Mouse (Mus musculus) brain, adult 2 months (tissue): ENCODE results near the gene BC025446.
"Not testable (repeated sequence)": the region's sequence is repeated elsewhere in the genome, so short reads cannot be mapped to it uniquely, and the experiment has no call there.

Experiments used
- DNase-seq: peaks from one replicate; pipeline ENCODE4 v3.0.0; 2011; ENCODE audit warnings: low read depth, low spot score

Gene BC025446

DNA sequence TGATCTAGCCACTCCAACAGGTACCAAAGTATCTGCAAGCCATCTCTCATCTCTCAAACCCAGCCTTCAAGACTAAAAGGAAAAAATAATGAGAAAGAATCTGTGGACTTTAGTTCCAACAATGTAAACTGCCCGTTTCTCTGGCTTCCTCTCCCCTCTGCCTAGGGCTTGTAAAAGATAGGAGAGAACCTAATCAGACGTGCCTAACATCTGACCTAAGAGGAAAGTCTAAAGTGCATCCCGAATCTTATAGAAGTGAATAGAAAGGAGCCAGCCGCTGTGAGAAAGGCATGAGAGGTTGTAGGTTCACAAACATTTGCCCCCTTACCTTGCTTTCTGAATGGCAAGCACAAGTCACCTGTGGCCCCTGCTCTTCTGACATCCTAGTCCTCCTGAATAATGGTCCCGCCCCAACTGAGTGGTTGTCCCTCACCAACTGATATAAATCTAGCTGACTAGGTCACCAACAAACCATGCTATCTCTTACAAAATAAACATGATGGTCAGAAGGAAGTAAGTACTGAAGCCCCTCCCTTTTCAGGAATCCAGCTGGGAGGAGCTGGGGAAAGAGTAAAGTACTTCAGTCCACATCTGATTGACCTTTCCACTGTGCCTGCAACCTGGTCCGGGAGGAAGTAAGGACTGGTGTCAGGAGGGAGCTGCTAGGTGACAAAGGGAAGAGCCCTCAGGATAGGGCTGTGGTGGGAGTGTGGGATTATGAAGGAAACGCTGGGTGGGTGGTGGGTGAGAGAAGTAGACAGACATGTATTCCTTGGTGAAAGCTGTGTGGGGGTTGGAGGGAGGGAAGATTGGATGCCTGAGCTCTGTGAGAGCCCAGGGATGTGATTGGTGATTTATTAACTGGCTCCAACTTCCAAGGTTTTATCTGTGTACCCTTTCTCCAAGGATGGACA is at the start of gene BC025446:
TSS of gene BC025446 (plus strand) at position 599 of the 914 bp plus-strand sequence.
- no peak for DNase-seq

DNA sequence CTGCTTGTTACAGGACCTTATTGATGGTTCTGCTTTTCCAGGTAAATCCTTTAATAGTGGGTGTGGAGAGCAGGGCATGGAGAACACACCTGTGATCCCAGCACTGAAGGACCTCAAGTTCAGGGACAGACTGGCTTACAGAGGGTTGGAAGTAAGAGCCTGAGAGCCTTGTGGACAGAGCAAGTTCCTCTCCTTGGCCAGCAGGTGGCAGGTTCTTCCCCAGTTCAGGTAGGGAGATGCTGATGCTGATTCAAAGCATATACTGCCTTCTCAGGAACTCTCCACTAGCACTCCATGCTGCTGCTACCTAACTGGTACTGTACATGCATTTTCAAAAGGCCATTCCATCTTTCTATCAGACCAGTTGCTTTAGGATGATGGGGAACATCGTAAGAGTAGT is 40.7 kb upstream of the BC025446 start:
- peak; percentile 75 for DNase-seq

DNA sequence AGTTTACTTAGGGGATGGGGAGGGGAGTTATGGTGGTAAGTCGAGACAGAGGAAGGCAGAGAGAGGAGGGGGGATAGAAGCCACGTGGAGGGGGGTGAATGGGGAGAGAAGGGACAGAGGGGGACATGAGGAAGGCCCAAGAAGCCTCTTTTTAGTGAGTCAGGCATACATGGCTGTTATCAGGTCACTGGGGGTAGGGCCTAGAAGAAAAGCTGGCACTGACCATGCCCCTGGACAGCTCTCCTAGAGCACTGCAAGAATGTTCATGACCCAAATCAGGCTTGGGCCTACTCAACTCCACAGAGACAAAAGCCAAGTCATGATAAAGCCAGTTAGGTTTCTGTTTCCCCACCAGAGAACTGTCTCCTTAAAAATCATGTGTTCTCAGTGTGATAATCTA is 29.9 kb upstream of the BC025446 start:
- DNase-seq: no peak

DNA sequence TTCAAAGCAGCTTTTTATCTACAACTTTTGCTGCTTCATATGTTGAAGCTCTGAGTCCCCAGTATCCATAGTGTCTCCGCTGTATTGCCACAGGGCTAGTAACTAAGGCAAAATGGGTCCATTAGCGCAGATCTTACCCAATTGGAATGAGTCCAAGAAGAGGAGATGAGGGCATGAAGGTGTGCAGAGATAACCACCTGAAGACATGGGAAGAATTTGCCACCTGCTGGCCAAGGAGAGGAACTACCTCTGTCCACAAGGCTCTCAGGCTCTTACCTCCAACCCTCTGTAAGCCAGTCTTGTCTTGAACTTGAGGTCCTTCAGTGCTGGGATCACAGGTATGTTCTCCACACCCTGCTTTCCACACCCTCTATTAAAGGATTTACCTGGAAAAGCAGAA is 27.1 kb upstream of the BC025446 start:
- DNase-seq: peak; percentile 49

DNA sequence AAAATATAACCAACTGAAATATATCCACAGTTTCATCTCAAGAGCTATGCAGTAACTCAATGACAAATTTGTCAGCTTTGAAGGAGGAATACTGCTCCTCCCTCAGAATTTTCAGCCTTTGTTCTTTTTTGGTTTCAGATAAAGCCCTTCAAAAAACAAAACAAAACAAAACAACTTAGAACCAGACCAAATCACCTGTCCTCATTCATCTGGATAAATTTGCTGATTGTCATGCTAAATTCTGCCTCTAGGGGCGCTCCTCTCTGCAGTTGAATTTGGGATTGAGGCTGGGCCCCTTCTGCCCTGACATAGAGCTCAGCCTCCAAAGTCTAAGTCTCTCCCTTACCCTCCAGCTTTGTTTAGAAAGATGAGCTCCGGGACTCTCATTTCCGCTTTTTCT is 25.6 kb upstream of the BC025446 start:
- not testable (repeated sequence) for DNase-seq

DNA sequence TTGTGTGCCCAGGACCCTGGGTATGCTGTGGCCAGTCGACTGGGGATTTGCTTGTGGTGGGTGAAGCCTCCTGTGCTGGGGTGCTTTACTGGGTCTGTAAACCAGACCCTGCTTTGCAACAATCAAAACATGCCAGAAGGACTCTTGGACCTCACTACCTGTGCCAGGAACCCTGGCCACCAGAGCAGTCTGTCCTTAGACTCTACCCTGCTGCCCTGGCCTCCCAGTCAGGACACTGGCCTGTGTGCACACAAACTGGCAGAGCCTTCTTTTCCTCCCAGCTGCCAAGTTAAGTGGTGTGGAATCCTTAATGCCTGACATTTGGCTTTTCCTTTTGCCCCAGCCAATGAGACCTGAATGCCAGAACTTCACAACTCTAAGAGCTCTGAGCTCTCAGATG is 655 bp downstream of the BC025446 start:
- no peak for DNase-seq

DNA sequence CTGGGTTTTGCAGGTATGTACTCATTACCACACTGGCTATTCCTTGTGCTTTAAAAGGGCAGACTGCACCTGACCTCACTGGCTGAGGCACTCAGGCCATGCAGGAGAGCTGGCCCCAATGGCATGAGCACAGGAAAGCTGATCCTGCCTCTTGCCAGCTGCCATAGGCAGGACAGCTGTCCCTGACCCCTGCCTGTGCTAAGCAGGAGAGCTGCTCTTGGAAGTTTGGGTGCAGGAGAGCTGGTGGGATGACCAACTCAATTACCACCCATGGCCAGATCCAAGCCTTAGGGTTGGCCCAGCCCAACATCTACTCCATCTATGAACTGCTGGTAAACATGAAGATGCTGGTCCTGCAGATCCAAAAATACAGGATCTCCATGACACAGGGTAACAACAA is 5.8 kb downstream of the BC025446 start:
- no peak for DNase-seq

DNA sequence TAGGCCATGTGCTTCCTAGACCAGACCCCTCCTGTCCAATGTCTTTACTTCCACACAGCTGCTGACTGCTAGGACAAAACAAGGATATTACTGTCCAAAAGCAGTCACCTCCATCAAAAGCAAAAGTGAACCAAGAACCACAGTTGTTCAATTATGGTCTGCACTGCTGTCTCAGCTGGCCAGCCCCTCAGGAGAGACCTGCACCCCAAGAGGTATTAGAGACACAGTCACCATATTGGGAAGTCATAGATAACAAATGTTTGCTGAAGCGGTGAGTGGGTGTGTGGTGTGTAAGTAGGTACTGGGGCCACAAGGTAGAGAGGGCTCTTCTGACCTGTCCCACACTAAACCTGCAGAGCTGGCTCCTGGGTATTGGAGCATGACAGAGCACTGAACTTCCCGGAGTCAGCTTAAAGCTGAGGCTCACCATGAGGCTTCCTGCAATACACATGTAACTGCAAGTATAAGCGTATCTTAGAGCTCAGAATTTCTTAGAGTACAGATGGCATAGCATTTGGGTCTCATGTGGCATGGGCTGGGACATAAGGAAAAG is 21.6 kb downstream of the BC025446 start:
- DNase-seq: no peak

DNA sequence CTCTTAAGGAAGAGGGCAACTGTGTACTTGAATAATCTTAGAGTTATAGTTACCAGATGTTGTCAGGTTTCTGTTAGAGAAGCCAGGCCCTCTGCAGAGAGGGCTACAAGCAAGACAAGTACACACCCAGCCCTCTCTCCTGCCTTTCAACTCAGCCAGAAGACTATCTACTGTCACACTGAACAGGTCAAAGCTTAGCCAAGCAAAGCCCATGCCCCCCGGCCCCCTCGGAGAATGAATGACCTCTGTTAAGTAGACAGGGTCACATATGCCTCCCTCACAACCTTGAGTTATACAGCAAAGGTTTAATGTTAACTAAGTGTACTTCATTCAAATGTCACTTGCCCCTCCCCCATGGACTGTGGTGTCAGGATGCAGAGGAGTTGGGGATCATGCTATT is 24.4 kb downstream of the BC025446 start:
- DNase-seq: no peak

DNA sequence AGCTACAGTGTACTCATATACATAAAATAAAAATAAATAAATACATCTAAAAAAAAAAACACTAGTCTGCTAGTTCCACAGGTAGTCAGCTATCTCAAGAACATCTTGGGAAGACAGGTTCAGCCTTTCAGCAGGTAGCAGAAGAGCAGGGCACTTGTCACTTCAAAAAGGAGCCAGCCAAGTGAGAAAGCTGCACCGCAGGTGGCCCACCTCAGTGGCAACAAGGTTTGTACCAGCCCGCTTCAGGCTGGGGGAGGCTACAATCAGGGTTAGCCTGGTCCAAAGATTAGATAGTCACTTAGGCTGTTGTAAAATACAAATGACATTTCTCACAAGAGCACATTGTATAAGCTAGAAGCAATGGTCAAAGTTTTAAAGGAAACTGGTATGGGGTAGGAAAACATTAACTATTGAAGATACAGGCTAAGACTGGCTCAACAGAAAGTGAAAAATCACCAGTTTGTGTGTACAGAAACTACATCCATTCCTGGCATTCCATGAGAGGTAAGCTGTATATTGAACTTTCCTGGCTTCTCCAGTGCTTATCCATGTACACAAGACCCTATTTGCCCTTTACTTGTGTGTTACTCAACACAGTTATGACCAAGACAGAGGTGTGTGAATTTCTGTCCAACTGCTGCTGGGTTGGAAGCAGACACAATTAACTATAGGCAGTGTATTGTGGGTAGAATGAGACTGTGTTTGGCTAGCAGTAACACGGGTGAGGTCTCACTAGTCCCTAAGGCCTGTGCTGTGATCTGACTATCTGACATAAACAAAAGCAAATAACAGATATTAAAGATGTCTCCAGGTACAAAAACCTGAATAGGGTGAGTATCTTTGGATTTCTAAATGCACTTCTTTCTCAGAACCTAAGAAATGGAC is 26.8 kb downstream of the BC025446 start:
- no peak for DNase-seq

DNA sequence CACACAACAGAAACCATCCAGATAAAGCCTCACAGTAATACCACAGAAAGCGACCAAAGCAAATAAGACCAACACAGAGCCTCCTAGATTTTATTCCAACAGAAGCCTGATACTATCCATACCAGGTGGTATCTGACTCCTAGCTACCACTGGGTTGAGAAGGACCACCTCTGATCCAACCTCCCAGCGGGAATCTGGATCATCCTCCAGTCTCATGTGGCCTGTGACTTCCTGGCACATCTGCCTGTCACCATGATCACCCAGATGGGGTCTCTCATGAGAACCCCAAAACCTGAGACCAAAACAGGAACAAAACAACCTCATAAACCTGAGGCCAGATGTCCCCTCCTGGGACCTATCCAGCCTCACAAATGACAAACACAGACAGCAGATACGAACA is 38.5 kb downstream of the BC025446 start:
- no peak for DNase-seq

DNA sequence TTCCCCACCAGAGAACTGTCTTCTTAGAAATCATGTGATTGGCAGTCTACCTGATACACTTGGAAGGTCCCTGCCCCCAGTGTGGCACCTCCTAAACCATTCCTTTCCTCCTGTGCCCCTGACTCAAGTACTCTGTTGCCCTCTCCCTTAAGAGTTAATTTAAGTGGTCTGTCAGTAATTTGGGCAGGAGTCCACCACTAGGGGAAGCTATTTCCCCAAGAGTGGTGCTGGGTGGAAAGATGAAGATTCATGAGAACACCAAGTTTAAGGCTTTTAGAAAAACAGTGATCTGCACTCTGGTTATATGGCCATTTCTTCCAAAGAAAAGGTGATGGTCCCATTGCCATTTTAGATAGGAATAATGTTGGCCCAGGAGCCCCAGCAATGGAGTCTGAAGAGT is 49.7 kb downstream of the BC025446 start:
- DNase-seq: no peak

DNA sequence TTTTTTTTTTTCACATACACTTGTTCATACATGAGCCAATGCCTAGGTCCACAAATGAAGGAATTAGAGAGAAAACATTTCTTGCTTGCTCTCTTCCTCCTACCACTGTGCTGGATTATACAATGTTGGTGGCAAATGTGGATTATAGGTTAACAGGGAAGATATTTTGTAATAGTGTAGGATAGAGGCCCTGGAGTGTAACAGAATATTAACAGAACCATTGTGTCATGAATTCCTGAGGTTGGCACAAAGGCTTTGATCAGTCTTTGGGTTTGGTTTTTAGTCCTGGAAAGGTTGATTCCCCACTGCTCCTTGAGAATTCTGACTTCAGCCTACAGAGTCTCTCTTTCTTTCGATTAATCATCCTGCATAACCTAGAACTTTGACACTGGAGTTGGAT is 50.5 kb downstream of the BC025446 start:
- no peak for DNase-seq

DNA sequence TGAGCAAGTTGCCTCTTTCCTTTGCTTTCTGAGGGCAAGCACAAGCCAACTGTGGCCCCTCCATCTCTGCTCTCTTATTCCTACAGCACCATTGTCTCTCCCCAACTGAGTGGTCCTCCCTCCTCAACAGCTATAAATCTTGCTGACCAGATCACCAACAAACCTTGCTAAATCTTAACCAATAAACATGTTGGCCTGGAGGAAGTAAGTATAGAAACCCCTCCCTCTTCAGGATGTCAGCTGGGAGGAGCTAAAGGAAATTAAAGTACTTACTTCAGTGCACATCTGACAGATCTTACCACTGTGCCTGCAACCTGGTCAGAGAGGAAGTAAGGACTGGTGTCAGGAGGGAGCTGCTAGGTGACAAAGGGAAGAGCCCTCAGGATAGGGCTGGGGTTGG is 51.9 kb downstream of the BC025446 start, which contains the start of gene Ly6f:
TSS of gene Ly6f (plus strand) at position 301 of the 400 bp plus-strand sequence.
- DNase-seq: no peak

DNA sequence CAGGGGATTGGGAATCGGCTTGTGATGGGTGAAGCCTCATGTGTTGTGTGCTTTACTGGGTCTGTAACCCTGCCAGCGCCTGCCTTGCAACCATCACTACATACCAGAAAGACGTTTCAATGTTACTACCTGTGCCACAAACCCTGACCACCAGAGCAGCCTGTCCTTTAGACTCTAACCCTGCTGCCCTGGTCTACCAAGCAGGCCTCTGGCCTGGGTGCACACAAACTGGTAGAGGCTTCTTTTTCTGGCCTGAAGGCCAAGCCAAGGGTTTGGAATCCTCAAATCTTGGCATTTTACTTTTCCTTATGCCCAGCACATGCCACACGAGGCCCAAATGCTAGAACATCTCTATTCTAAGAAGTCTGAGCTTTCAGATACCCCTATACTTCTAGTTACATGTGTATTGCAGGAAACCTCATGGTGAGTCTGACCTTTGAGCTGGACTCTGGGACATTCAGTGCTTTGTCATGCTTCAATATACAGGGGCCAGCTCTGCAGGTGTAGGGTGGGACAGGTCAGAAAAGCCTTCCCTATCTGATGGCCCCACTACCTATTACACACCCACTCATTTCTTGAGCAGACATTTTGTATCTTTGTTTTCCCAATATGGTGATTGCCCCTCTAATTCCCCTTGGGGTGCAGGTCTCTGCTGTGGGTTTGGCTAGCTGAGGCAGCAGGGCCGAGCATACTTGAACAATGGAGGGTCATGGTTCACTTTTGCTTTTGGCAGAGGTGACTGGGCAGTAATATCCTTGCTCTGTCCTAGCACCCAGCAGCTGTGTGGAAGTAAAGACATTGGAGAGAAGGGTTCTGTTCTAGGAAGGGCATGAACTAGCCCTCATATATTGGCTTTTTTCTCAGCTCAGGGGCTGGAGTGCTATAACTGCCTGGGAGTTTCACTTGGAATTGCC is 53.0 kb downstream of the BC025446 start:
- no peak for DNase-seq

DNA sequence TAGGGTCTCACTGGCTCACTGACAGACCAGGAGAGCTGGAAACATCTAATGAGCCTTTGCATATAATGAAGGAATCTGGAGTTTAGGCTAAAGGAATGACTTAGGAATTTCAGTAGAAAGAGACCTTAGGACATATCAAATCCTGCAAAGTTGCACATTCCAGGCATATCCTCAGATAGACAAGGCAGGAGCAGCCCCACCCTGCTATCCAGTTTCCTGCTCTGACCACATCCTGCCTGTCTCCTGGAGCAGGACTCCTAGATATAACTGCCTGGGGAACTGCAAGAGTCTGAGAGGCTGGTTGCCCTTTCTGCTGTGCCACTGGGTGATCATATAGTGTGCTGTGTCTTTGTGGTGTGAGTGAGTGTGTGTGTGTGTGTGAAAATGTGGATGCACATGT is 54.0 kb downstream of the BC025446 start:
- DNase-seq: no peak

DNA sequence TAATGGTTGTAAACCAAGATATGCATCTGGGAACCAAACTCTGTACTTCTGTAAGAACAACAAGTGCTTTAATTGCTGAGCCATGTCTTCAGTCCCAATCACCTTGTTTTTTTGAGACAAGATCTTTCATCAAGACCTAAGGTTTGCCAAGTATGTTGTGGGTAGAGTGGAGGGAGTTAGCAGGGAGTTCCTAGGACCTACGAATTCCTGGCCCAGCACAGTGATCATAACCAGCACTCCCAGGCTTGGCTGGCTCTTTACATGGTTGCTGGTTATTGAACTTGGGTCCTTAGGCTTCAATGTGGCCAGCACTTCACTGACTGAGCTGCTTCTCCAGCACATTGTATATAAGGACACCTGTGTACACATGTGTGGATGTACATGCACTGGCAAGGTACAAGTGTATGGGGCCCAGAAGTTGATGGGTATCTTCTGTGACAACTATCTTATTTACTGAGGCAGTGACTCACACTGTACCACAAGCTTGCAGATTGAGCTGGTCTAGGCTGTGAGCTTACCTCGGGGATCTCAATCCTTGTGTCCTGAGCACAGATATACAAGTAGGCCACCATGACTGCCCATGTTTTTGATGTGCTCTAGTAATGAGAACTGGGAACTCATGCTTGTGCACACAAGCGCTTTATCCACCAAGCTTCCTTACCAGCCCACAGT is 54.7 kb downstream of the BC025446 start:
- no peak for DNase-seq

DNA sequence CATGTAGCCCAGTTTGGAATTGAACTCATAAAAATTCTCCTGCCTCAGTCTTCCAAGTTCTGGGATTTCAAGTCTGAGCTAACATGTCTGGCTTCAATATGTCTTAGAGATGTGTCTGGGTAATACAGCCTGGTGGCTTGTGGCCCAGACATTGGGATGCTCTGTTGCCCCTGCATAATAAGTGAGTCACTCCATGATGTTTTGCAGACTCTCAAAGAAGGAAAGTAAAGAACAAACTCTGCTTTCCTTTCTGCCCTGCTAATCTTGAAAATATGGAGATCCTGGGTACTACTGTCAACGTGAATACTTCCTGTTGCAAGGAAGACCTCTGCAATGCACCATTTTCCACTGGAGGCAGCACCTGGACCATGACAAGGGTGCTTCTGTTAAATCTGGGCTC is 55.2 kb downstream of the BC025446 start:
- no peak for DNase-seq

DNA sequence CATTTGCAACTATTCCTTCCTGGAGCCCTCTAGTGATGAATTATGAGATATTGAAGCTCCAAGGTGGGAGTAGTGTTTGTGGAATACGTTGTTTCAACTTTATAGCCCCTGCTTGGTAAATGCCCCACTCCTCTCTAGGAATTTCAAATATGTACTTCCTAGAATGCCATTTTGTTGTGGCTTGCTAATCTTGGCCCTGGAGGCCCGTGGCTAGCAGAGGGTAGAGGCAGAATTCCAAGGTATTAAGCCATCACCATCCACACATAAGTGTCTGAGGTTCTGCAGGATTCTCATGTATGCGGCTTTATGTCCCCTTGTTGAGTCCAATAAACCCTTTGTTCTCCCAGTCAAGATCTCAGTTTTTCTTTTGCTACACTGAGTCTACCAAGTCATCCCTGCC is 55.7 kb downstream of the BC025446 start:
- no peak for DNase-seq
